Mouse (Mus musculus) R1 (cell line): ENCODE measurements around the gene Lrch1.

Experiments
- DNase-seq: peaks from one replicate; pipeline ENCODE4 v3.0.0-alpha.2; 2018; ENCODE audit warnings: low read depth, low spot score

Gene Lrch1

DNA sequence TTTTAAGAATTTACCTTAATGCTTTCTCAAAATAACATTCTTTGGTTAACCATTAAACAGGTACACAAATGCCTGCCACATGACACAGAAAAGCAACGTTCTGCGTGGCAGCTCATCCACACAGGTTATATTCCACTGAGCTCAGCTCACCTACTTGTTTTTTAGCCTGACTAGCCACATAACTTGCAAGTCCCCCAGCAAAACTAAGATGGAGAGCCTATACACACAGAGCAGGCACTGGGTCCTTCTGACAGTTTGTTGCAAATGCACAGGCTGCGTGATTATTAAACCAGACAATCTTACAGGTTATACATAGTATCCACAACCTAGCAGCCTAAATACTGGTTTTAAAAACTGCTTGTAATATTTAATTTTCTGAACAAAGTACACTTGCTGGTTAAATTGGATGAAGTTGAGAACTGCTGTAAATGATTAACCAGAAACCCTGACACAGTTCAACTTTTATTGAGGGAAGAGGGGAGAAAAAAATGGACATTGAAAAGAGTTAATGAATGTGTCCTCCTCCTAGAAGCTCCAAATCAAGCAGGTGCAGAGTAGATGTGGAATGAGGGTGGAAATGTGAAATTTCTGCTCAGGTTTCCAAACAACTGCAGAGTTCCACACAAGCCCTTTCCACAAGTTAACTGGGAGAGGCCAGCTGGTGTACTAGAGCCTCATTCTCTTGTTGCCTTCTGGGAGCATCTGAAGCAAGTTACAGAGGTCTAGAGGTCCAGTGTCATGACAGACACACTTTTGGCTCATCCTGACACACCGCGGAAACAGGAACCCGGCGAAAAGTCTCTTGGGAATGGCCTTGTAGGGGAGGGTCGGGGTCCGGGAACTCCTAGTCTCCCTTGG is 216.2 kb downstream of the Lrch1 start:
- DNase-seq, result no peak

DNA sequence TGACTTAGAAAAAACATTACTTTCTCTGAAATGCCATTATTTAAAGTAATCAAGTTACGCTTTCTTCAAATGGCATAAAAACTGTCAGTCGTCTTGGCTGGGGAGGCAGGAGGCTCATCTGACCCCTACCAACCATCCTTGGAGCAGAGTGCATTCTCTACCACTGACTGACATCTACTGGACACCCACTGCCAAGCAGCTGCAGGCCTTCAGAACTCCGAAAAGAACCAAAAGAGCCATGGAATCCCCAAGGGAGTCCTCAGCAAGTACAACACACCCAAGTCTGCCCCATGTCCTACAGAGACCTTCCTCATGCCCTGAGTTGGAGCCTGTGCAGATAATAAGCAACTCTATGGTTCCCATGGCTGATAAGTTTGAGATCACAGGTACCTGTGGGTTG is 224.1 kb downstream of the Lrch1 start:
- DNase-seq, result no peak

DNA sequence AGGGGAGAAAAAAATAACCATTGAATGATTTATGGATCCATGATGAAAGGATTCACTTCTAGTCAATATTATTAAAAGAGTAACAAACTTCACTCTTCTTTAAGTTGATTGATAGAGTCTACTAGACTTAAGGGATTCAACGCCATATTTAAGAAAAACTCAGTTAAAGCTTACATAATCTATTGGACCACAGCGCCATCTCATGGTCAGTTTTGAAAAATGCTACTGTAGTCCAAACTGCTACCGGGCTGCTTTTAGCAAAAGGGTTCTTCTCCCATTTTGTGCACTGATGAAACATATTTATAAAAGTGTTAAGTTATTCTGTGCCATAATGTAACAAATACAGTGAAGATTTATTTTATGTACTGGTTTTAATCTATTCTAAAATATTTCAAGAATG is 238.6 kb downstream of the Lrch1 start:
- DNase-seq, result peak; percentile 61
